Mouse (Mus musculus) layer of hippocampus, adult 8-10 months (tissue): ENCODE data around the gene Gja5. TPM values are rescaled to one million over a fixed set of nuclear protein-coding genes. Genes with fewer than 3 reads are reported as not detected.
"Not testable (repeated sequence)": the region's sequence is repeated elsewhere in the genome, so short reads cannot be mapped to it uniquely, and the experiment has no call there.

Source experiments
- DNase-seq, 2 experiments: peaks; one replicate each; pipeline ENCODE4 v3.0.0; 2022; ENCODE audit warnings: low spot score in 2 of 2
- total RNA-seq, 4 experiments: library from RNA; stranded (reverse); gene quantifications; 2 replicates each; pipeline ENCODE4 v1.2.4; 2022

Gja5 gene
- total RNA-seq, 4 experiments from 2014 or later: 0.39 to 1.3 (median 0.62) TPM

DNA sequence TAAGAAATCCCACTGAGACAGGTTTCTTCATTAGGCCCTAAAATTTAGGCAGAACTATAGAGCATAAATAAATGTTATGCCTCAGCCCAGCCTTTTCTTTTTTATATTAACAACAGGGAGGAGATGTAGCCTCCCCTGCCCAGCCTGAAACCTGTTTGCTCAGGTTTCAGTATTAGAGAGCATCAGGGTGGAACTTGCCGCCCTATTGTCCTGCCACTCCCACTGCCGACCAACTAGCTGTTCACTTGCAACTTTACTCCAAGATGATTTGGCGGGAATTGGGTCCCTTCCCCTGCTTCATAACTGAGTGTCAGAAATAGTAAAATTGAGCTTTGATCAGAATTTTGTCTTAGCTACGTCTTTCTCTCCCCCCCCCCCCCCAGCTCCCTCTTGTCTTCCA, 192.2 kb downstream of the Gja5 start:
- not testable (repeated sequence) for DNase-seq

DNA sequence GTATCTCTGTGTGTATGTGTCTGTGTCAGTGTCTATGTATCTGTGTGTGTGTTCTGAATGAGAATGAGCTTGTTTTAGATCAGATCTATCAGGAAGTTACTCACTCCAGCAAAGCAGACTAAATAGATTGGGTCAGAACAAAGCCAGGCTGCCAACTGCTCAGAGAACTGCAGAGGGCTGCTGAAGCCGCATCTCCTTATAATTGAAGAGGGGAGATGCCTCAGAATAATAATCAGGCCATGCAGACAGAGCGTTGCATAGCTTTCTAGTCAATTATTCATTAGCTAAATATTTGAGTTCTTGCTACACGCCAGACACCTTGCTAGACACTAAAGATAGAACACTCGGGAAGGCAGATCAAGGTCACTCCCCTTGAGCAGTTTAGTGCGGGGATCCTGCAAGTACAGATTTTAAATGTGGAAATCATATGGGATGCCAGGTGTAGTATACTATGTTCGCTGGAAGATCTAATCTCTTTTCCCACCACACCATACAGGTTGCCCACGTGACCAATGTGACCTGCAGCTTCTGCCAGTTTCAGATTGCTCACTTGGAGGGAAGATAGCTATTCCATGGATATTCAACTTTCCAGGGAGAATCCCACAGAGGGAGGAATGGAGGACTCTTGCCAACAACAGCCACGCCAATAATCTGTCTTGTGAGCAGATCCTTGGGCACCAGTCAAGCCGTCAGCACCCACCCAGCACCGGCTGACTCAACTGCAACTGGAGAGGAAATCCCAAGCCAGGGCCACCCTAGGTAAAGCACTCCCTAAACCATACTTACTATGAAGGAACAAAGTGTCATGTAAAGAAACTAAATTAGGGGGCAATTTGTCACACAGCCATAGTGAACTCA, 196.5 kb downstream of the Gja5 start:
- no peak for DNase-seq

DNA sequence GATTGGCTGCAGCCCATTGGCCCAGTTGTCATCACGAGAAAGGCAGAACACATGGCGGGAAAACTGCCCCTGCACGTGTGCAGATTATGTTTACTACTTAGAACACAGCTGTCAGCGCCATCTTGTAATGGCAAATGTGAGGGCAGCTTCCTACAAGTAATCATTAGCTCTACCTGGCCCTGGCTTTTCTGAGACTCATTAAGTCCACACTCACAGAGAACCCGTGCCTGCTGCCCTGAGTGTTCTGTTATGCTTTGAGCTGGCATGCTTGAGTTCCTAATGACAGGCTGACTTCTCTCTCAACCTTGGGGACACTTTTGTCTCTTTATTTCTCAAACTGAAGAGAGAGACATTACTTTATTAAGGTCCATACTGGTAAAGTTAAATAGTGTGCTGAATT, 199.5 kb downstream of the Gja5 start:
- not testable (repeated sequence) for DNase-seq

DNA sequence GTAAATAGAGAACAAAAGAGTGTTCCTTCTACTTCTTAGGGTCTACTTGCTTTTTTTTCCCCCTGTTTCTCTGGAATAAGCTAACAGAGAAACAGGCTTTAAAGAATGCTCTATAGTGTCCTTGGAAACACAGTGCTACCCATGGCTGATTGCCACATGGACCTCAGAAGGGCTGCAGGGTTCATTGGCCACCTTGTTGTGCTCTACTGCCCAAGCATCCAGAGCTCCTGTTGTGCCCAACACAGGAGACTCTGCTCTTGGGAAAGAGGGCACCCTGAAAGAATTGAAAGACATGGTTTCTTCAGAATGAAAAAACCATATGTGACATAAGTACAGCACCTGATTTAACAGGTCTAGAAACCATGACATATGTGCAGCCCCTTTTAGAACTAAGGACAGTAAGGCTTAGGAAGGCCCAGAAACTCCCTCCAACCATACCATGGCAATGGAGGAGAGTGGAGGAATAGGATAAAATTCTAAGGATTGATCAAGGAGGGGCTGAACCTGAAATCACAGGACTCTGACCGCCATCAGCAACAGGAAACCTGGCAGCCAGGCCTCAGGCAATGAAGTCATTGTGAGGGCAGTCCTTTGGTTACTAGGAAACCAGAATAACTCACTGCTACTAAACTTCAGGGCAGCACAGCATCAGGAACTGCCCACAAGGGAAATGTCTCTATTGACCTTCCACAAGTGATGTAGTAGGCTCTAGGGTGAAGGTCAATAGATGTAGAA, 200.4 kb downstream of the Gja5 start:
- no peak for DNase-seq

DNA sequence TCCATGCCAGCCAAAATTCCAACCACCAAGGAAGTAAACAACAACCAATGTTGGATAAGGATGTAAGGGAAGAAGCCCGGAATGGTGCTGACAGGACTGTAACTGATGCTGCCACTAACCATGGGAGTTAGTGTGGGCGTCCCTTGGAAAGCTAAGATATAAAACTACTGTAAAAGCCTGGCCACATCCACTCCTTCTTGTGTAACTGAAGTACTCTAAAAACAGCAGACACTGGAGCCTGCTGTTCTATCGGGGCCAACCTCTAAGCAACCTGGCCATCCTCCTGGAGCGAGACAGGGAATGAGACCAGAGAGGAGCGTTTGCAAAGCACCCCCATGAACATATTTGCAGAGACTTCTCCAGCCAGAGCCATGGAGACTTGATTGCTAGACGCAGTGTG, 213.0 kb downstream of the Gja5 start:
- no peak for DNase-seq

DNA sequence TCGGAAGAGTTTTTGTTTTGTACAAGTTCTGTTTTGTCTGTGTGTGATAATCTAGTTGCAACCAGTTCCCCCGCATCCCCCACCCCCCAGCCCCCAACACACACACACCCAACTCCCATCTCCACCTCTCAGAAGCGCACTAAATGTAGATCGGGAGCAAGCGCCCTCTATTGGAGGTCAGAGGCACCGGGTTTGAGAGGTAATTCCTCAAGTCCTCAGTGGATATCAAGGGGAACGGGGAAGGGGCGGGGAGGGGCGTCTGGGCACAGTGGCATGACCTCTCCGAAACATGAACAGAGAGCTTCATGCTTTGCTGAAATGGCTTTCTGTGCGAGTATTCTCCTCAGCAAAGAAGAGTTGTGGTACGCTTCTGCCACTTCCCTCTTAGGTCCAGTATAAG, 213.8 kb downstream of the Gja5 start:
- no peak for DNase-seq

DNA sequence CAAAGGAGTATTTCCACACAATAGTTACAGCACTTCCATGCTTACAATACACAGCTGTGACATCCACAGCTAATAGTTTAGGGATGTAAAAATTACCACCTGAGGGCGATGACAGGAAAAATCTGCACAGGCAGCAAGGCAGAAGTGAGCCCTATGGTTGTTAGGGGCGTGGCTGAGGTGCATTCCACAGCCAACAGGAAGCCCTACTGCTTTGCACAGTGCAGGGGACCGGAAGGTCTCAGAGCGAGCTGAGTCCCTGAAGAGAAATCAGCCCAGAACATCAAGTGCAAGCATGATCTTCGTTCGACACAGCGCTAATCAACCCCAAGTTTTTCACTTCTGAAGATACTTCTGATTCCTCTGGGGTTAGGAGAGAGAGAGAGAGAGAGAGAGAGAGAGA, 219.7 kb downstream of the Gja5 start:
- DNase-seq: no peak

Other genes with a start within 250 kb of the Gja5 start
- gene Ankrd35, start 234.6 kb upstream of the Gja5 start, total RNA-seq: 1 to 10 TPM; 5.9 to 8.7 (median 6.7) TPM
- gene Pias3, start 208.3 kb upstream of the Gja5 start, total RNA-seq: 10 to 100 TPM; 30.3 to 37.7 (median 34.3) TPM
- gene Nudt17, start 196.1 kb upstream of the Gja5 start, total RNA-seq: 10 to 100 TPM; 12.6 to 18.6 (median 14.5) TPM
- gene Polr3c, start 177.1 kb upstream of the Gja5 start, total RNA-seq: 10 to 100 TPM; 23.0 to 25.4 (median 25.0) TPM
- 10 to 100 TPM; 58.6 to 61.8 (median 60.4) TPM for gene Rnf115, start 177.0 kb upstream of the Gja5 start, total RNA-seq
- gene Pdzk1, start 75.4 kb upstream of the Gja5 start, total RNA-seq: under 1 TPM in 2 of 4 experiments, not detected in 2; 0.25 to 0.26 TPM
- not detected for gene Cd160, start 75.3 kb upstream of the Gja5 start, total RNA-seq
- gene Gpr89, start 653 bp downstream of the Gja5 start, total RNA-seq: 10 to 100 TPM; 37.0 to 45.8 (median 44.7) TPM
- gene Gja8, start 21.3 kb downstream of the Gja5 start, total RNA-seq: not detected